Mouse (Mus musculus): Measurements from ENCODE around the gene Caprin1.

Caprin1 gene

GRCm38 (mm10) chr2:103730999-103731398 lies 66.5 kb downstream of the Caprin1 start:
- DNase-seq (ENCODE audit: low read depth): no peak

GRCm38 (mm10) chr2:103728027-103728540 lies 69.4 kb downstream of the Caprin1 start:
- DNase-seq (ENCODE audit: low read depth): no peak

- no peak for DNase-seq (ENCODE audit: low read depth)
These were observed 72.9 kb downstream of the Caprin1 start for GRCm38 (mm10) chr2:103724521-103724920.

GRCm38 (mm10) chr2:103719292-103719646 lies 78.2 kb downstream of the Caprin1 start:
- no peak for DNase-seq (ENCODE audit: low read depth)

- peak; percentile 57 for DNase-seq (ENCODE audit: low read depth)
These were observed 78.7 kb downstream of the Caprin1 start for GRCm38 (mm10) chr2:103718594-103719291.

- DNase-seq (ENCODE audit: low read depth): no peak
These were observed 83.0 kb downstream of the Caprin1 start for GRCm38 (mm10) chr2:103714412-103714811.

GRCm38 (mm10) chr2:103713831-103714230 lies 83.6 kb downstream of the Caprin1 start:
- DNase-seq (ENCODE audit: low read depth): no peak
